Mouse (Mus musculus): Measurements from ENCODE around the gene Sbds.

DNA sequence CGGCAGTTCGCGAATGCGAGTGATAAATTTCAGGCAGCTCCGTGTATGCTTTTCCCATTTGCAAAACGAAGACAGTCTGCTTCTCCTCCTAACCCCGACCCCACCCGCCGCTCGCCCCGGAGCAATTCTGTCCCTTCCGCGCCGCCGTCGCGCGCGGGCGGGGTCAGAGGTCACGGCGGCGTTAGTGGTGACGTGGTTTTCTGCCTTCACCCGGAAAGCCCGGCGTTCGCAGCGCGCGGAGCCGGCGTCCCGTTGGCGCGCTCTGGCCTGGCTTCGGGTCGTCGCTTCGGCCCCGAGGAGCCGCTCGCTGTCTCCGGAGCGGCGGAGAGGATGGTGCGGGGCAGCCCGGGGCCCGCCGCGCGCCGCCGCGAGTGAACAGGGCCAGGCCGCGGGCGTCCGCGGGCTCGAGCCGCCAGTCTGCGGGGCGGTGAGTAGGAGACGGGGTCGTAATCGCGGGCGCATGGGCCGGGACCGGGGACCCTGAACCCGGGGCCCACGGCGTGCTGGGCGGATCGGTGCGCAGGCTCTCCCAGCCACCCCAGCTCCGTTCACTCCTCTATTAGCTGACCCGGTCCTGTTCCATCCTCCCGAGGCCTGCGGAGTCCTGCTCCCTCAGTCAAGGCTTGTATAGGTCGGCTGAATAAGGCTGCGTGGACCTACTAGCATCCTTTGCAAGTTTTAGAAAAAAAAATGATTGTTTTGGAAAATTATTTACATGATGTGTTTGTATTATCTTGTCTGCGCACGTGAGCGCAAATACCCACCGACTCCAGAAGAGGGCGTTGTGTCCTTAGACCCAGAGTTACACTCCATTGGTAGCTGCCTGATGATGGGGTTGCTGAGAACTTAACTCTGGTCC lies 33.0 kb downstream of the Sbds start:
- TF ChIP-seq ZC3H11A (IDR thresholded peaks at IDR 0.05; ENCODE audit: borderline replicate concordance, low read depth, low read length) (no peak), MAFK (IDR thresholded peaks at IDR 0.05; ENCODE audit: insufficient read depth, low read depth, low read length) (no peak), ZNF384 (IDR thresholded peaks at IDR 0.05; ENCODE audit: low read depth, low read length) (no peak), HCFC1 (IDR thresholded peaks at IDR 0.05; ENCODE audit: borderline replicate concordance, insufficient read depth, low read length) (peak; percentile 78; the same call in 1 of the 2 replicates)
